Mouse (Mus musculus) small intestine, adult 2 months (tissue): ENCODE data around the gene Exoc2. TPM values are rescaled to one million over a fixed set of nuclear protein-coding genes. Genes with fewer than 3 reads are reported as not detected.

Source experiments
- H3K27ac ChIP-seq: fragments of 200-500 bp; 2 replicates; pipeline ENCODE4 v1.5.1; 2012; ENCODE audit warnings: low read depth, low read length, control low read depth, inconsistent platforms; ENCODE audit not compliant: insufficient read depth
- H3K27me3 ChIP-seq: fragments of 200-500 bp; 2 replicates; pipeline ENCODE4 v1.6.1; 2012; ENCODE audit warnings: mild to moderate bottlenecking, moderate library complexity, low read length, inconsistent platforms; ENCODE audit not compliant: control insufficient read depth, insufficient read depth
- H3K36me3 ChIP-seq: fragments of 200-500 bp; 2 replicates; pipeline ENCODE4 v1.6.1; 2012; ENCODE audit warnings: mild to moderate bottlenecking, low read length, control low read depth, inconsistent platforms; ENCODE audit not compliant: control insufficient read depth, insufficient read depth
- H3K4me1 ChIP-seq: fragments of 200-500 bp; 2 replicates; pipeline ENCODE4 v1.6.1; 2012; ENCODE audit warnings: low read length, inconsistent platforms, mixed read lengths; ENCODE audit not compliant: control insufficient read depth, insufficient read depth, insufficient read length
- H3K4me3 ChIP-seq: fragments of 200-500 bp; 2 replicates; pipeline ENCODE4 v1.5.1; 2012; ENCODE audit warnings: low read depth, mild to moderate bottlenecking, control low read depth, inconsistent platforms, low read length, moderate library complexity
- CTCF ChIP-seq: fragments of 200-500 bp; IDR thresholded peaks from 2 replicates; pipeline ENCODE4 v1.5.1; 2012; ENCODE audit warnings: low read depth, mild to moderate bottlenecking, control low read depth, inconsistent platforms, low read length, moderate library complexity, mixed read lengths; ENCODE audit not compliant: insufficient replicate concordance, insufficient read length; ENCODE audit errors: extremely low read depth
- POLR2A ChIP-seq: fragments of 200-500 bp; IDR thresholded peaks from 2 replicates; pipeline ENCODE4 v1.6.1; 2012; ENCODE audit warnings: low read depth, mild to moderate bottlenecking, control low read depth, inconsistent platforms, low read length, moderate library complexity
- WGBS: fragments of 180-500 bp; shearing (Covaris S2); methylation state at CpG from one replicate; pipeline ENCODE4 v1.1.7; 2018; 5-methylcytosine and 5-hydroxymethylcytosine counted together
- polyA plus RNA-seq: library from polyadenylated mRNA; depleted of rRNA; stranded (reverse); fragments of >200 nt; gene quantifications from 2 replicates; pipeline ENCODE4 v1.2.3, GENCODE M21; 2012

Exoc2 gene
- polyA plus RNA-seq, 1 experiment: 3.6 TPM

GRCm38 (mm10) chr13:30820555-30820954 is 153.3 kb downstream of the Exoc2 start:
- TF ChIP-seq CTCF (no peak), POLR2A (no peak)
- H3K4me1 ChIP-seq: peaks cover 4% of the 10 kb centered on the region; the same call in 1 of the 2 replicates
- peaks cover 18% of the 10 kb centered on the region for H3K36me3 ChIP-seq
- WGBS: 87% methylated on average over 7 of the region's 7 CpGs
- H3K27me3 ChIP-seq: no peaks in the 10 kb centered on the region
- no peak overlapping the region for H3K27ac ChIP-seq
- H3K4me3 ChIP-seq: no peak overlapping the region

GRCm38 (mm10) chr13:30819891-30820290 is 154.0 kb downstream of the Exoc2 start:
- no peak overlapping the region for H3K27ac ChIP-seq
- no peaks in the 10 kb centered on the region for H3K27me3 ChIP-seq
- TF ChIP-seq CTCF (no peak), POLR2A (no peak)
- no peaks in the 10 kb centered on the region for H3K4me1 ChIP-seq
- H3K4me3 ChIP-seq: no peak overlapping the region
- 86% methylated on average over 2 of the region's 2 CpGs for WGBS
- H3K36me3 ChIP-seq: peaks cover 19% of the 10 kb centered on the region

DNA sequence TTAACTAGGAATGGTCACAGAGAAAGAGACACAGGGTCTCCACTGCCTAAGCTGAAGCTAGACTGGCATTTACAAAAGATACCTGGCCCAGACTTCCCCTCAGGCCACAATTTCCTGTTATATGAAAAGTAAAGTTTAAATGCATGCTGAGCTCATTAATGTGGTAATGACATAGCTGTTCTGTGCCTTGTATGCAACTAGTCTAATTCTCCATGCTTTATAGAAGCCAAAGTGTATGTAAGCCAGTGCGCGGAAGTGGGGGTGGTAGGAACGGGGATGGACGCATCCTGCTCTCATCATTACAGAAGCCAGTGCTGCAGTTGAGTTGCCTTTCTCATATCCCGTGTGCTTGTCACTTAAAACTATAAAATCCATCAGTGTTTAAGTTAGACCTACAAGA is 156.5 kb downstream of the Exoc2 start:
- Histone ChIP-seq H3K4me3 (no peak overlapping the region), H3K27me3 (no peaks in the 10 kb centered on the region), H3K4me1 (no peaks in the 10 kb centered on the region), H3K27ac (no peak overlapping the region), H3K36me3 (peaks cover 20% of the 10 kb centered on the region)
- WGBS: 94% methylated on average over 5 of the region's 5 CpGs
- TF ChIP-seq POLR2A (no peak), CTCF (no peak)

DNA sequence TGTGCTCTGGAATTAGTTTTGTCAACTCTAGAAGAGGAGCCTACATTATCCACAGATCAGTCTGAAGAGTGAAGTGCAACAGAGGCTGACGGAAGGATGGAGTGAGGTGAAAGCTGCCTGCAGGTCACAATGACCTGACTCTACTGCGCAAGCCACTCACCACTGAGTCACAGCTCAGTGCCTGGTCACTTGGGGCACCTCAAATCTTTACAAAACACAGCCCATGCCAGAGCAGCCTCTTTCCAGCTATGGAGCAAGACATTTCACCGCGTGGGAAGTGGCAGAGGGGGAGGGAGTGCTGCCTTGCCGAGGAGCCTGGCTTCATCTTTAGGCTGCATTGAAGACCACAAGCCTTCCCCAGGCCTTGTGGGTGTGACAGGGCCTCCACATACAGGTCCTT is 159.6 kb downstream of the Exoc2 start:
- 84% methylated on average over 5 of the region's 5 CpGs for WGBS

DNA sequence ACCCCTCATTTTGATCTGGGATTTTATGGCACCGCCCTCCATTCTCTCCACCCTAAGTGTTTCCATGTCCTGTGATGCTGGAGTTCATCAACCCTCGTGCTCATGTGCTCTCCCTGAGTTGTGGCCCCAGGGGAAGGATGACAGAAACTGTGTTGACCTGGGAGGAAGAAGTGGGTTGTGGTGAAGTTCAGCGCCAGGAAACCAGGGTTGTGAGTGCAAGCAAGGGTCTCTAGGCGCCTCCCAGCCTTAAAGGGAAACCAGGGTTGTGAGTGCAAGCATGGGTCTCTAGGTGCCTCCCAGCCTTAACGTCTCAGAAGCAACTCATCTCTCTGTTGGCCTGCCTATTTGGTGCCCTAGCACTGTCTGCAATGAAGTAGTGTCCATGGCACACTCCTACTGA is 160.4 kb downstream of the Exoc2 start:
- 88% methylated on average over 5 of the region's 5 CpGs for WGBS
- Histone ChIP-seq H3K4me1 (no peaks in the 10 kb centered on the region), H3K36me3 (peaks cover 10% of the 10 kb centered on the region), H3K27me3 (no peaks in the 10 kb centered on the region), H3K4me3 (no peak overlapping the region), H3K27ac (no peak overlapping the region)
- TF ChIP-seq POLR2A (no peak), CTCF (no peak)

More for the DNA sequence above, 159.6 kb downstream of the Exoc2 start:
- no peaks in the 10 kb centered on the region for H3K27me3 ChIP-seq
- H3K4me3 ChIP-seq: no peak overlapping the region
- H3K4me1 ChIP-seq: no peaks in the 10 kb centered on the region
- no peak overlapping the region for H3K27ac ChIP-seq
- H3K36me3 ChIP-seq: peaks cover 14% of the 10 kb centered on the region
- TF ChIP-seq POLR2A: no peak
- no peak for TF ChIP-seq CTCF

DNA sequence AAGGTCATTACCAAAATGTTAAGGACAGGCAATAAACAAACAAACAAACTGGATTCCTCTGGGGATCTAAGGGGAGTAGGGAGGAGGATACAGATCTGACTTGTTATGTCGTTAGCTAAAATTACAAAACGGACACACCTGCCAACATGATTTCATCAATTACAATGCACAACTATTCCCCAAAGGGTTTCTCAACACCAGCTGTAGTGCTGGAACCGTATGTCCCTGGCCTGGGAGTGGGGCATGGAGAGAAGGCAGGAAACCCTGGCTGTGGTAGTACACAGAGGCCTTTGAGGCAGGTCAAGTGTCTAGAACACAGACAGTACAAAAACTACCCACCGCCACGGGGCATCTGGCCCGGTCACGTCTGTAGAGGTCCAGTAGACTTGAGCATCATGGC is 164.7 kb downstream of the Exoc2 start:
- Histone ChIP-seq H3K36me3 (no peaks in the 10 kb centered on the region), H3K4me1 (no peaks in the 10 kb centered on the region), H3K27me3 (no peaks in the 10 kb centered on the region), H3K27ac (no peak overlapping the region), H3K4me3 (no peak overlapping the region)
- TF ChIP-seq POLR2A: no peak
- TF ChIP-seq CTCF: no peak
- WGBS: 89% methylated on average over 7 of the region's 7 CpGs

- no peak for TF ChIP-seq POLR2A
- TF ChIP-seq CTCF: no peak
- WGBS: 91% methylated on average over 5 of the region's 5 CpGs
- no peaks in the 10 kb centered on the region for H3K27me3 ChIP-seq
- H3K4me1 ChIP-seq: no peaks in the 10 kb centered on the region
- H3K4me3 ChIP-seq: no peak overlapping the region
- H3K27ac ChIP-seq: no peak overlapping the region
- H3K36me3 ChIP-seq: no peaks in the 10 kb centered on the region
Observed at GRCm38 (mm10) chr13:30802336-30802955, 171.4 kb downstream of the Exoc2 start.

DNA sequence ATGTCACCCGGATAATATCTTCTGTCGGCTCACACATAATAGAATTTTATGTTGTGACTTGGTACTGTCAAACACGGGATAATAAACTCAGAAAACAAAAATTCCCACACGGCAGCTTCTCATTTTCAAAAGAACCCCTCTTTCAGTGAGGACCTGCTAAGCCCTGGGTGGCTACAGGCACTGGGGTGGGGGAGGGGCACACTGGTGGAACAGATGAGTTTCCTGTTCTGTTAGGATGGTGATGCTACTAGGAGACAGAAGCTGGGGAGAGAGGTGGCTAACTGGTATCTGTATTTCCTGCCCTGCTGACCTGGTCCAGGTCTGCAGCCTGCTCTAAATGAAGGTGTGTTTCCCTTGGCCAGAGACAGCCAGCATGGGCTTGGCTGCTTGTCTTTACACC is 172.0 kb downstream of the Exoc2 start:
- Histone ChIP-seq H3K27me3 (no peaks in the 10 kb centered on the region), H3K4me3 (no peak overlapping the region), H3K36me3 (no peaks in the 10 kb centered on the region), H3K4me1 (no peaks in the 10 kb centered on the region), H3K27ac (no peak overlapping the region)
- TF ChIP-seq POLR2A: no peak
- no peak for TF ChIP-seq CTCF
- 87% methylated on average over 4 of the region's 4 CpGs for WGBS
